Mouse (Mus musculus) gonadal fat pad, adult 2 months (tissue): ENCODE data around the gene Vstm4. TPM values are rescaled to one million over a fixed set of nuclear protein-coding genes. Genes with fewer than 3 reads are reported as not detected.

Experiments used
- DNase-seq: peaks from one replicate; pipeline ENCODE4 v3.0.0-alpha.2; 2012; ENCODE audit warnings: low read depth
- polyA plus RNA-seq: library from polyadenylated mRNA; depleted of rRNA; stranded (reverse); fragments of >200 nt; gene quantifications from 2 replicates; pipeline ENCODE4 v1.2.3, GENCODE M21; 2012; rRNA removed

Vstm4 gene
- 5.0 and 6.6 TPM in 2 replicates for polyA plus RNA-seq

- DNase-seq = no peak
Observed at GRCm38 (mm10) chr14:32856681-32857328, at the start of gene Vstm4. Gene Vstm4, plus strand, starts transcription at chr14:32856756.

- DNase-seq = no peak
Observed at GRCm38 (mm10) chr14:32810111-32810510, 46.4 kb upstream of the Vstm4 start.

DNA sequence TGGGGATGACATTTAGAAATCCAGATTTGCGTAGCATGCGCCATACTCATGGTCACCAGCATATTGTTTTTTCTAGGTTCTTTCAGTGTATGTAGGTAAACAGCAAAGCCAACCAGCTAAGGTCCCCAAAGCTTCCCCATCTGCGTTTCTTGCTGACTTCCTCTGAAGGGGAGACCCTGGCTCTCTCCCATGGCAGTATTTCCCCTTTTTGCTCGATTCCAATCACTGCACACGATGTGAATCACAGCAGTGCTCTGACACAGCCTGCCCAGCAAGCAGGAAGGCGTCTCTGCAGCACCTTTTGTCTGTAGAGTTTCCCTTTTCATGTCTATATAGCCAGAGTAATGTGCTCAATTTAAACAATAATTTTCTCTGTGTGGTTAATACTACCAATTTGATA, 44.1 kb upstream of the Vstm4 start:
- DNase-seq = no peak

- DNase-seq = no peak
Observed at GRCm38 (mm10) chr14:32814961-32815360, 41.6 kb upstream of the Vstm4 start.

GRCm38 (mm10) chr14:32816533-32816932, 40.0 kb upstream of the Vstm4 start:
- DNase-seq = no peak

DNA sequence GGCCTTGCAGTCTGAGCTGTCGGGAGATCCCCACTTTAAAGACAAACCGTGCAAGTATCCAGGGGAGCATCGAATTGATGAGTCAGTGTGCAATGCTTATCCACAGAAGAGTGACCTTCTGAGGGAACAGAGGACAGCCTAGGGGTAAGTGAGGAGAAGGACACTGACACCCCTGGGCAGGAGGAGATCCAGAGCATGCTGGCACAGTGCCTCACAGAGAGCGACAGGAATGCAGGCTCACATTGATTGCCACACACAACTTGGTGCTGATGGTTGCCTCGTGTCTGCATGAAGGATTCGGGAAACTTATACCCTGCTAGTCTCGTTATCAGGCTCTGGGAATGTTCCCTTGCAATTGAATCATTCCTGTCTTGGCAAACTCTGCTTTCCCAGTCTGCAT, 39.3 kb upstream of the Vstm4 start:
- no peak for DNase-seq

GRCm38 (mm10) chr14:32819297-32819696, 37.3 kb upstream of the Vstm4 start:
- DNase-seq = no peak

GRCm38 (mm10) chr14:32822812-32823211, 33.7 kb upstream of the Vstm4 start:
- no peak for DNase-seq

- no peak for DNase-seq
Observed at GRCm38 (mm10) chr14:32823861-32824260, 32.7 kb upstream of the Vstm4 start.

GRCm38 (mm10) chr14:32824267-32825150, 32.0 kb upstream of the Vstm4 start:
- DNase-seq = no peak

GRCm38 (mm10) chr14:32825426-32826032, 31.0 kb upstream of the Vstm4 start:
- DNase-seq = no peak

DNA sequence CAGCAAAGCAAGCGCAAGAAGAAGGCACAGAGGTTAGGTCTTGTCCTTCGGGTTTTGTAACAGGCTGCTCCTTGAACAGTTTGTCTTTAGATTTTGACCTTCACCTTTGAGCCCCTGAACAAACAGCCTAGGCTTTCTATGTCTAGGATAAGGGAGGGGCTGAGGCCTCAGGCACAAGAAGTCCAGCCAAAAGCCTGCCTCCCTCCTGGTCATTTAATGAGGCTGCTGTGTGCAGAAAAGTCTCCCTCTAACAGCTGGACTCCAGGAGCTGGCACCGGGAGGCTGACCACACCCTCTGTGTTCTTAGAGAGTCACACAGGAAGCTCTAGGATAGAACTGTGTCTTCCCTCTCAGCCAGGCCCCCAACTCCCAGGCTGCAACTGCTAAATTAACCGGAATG, 29.4 kb upstream of the Vstm4 start:
- no peak for DNase-seq

- no peak for DNase-seq
Observed at GRCm38 (mm10) chr14:32827994-32828650, 28.4 kb upstream of the Vstm4 start.

GRCm38 (mm10) chr14:32833847-32834246, 22.7 kb upstream of the Vstm4 start, which contains the start of gene Fam170b:
Gene Fam170b, plus strand, starts transcription at chr14:32833962.
- DNase-seq = no peak

DNA sequence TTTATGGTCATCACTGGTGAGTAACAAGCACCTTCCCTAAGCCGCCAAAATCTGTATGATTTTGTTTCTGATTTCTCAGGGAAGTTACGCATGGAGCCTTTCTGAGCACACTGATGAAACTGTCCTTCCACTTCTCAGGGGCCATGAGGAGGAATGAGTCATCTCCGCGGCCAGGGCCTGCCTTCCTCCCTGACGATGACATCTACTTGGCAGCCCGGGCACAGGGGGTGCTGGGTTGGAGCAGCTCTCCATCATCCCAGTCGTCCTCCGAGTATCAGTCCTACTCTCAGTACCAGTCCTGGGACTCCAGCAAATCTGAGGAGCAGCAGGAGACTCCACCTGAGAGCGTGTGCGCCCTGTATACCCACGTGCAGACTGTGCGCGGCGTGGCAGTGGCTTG, 21.4 kb upstream of the Vstm4 start:
- DNase-seq = no peak

DNA sequence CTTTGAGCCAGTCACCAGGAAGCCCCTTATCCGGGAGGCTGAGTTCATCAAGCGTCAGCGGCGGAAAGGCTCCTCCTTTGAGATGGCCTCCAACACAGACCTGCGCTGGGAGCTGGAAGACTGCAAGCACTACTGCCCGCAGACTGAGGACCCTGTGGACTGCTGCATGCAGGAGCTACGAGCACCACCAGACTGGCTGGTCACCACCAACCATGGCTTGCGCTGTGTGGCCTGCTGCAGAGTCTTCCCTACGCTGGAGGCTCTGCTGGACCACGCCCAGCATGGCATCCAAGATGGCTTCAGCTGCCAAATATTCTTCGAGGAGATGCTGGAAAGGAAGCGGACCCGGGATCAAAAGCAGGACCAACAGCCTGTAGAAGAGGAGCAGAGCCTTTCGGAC, 21.0 kb upstream of the Vstm4 start:
- DNase-seq = no peak

- DNase-seq = no peak
Observed at GRCm38 (mm10) chr14:32836191-32836590, 20.4 kb upstream of the Vstm4 start.

DNA sequence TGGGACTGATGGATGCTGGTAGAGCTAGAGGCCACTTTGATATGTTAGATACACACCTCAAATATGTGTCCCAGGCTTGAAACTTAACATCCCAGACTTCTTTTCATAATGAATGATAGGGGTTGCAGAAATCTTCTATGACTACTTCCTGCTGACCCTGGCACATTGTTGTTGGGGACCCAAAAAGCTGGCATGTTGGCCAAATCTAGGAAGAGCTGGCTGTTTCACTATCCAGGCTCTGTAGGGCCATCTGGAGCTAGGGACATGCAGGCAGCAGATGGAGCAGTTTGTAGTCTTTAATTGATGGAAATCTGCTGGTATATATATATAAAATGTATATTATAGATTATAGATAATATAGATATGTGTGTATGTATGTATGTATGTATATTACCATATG, 14.5 kb upstream of the Vstm4 start:
- DNase-seq = no peak

GRCm38 (mm10) chr14:32854059-32854458, 2.5 kb upstream of the Vstm4 start:
- DNase-seq = no peak

GRCm38 (mm10) chr14:32856246-32856645, 310 bp upstream of the Vstm4 start:
- no peak for DNase-seq

DNA sequence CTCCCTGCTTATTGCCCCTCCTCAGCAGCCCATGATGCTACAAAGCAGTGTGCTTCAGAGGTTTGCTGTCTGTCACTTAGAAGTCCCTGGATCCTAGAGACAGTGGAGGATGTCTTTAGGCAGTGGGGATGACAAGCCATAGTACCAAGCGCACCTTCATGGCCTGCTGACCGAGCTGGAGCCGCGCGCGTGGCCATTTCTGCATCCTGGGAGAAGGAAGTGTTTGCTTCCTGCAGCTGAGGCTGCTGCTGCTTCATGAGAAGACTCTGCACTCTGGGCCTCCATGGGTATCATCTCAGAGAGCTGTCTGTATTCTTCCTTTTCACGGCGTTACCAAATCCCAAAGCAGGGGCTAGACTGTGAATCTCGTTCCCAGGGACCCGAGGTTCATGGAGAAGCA, 1.8 kb downstream of the Vstm4 start:
- DNase-seq = no peak

GRCm38 (mm10) chr14:32858941-32859510, 2.5 kb downstream of the Vstm4 start:
- DNase-seq = no peak
